Mouse (Mus musculus) MEL (cell line): ENCODE results near the gene E130114P18Rik. TPM values are rescaled to one million over a fixed set of nuclear protein-coding genes. Genes with fewer than 3 reads are reported as not detected.

Experiments
- DNase-seq: peaks from one replicate; pipeline ENCODE4 v3.0.0; 2011; ENCODE audit warnings: low read depth, low spot score
- H3K27ac ChIP-seq: 2 replicates; pipeline ENCODE4 v1.5.1; 2012; ENCODE audit warnings: low read depth, mild to moderate bottlenecking, control low read depth, low read length, moderate library complexity; ENCODE audit not compliant: control insufficient read depth
- H3K27me3 ChIP-seq, 2 experiments: fragments of 150-350 bp in 1 of 2; sonication (generic) in 1 of 2; 2 replicates each; pipeline ENCODE4 v1.6.1; 2012; ENCODE audit warnings: low read length in 2 of 2, mild to moderate bottlenecking in 2 of 2, improper control_type of control experiment in 1 of 2, moderate library complexity in 1 of 2; ENCODE audit not compliant: insufficient read depth in 2 of 2, control insufficient read depth in 1 of 2
- H3K36me3 ChIP-seq, 2 experiments: 2 replicates each; pipeline ENCODE4 v1.6.1; 2012 to 2014; ENCODE audit warnings: low read length in 2 of 2, improper control_type of control experiment in 1 of 2, inconsistent platforms in 1 of 2, mild to moderate bottlenecking in 1 of 2; ENCODE audit not compliant: insufficient read depth in 2 of 2, control insufficient read depth in 1 of 2
- H3K4me1 ChIP-seq, 2 experiments: fragments of 150-350 bp in 1 of 2; sonication (generic) in 1 of 2; 2 replicates each; pipeline ENCODE4 v1.6.1; 2012; ENCODE audit warnings: low read length in 2 of 2, improper control_type of control experiment in 1 of 2, mild to moderate bottlenecking in 1 of 2; ENCODE audit not compliant: insufficient read depth in 2 of 2, control insufficient read depth in 1 of 2
- H3K4me3 ChIP-seq, 2 experiments: fragments of 150-350 bp in 1 of 2; sonication (generic) in 1 of 2; 2 replicates each; pipeline ENCODE4 v1.5.1; 2012; ENCODE audit warnings: low read depth in 2 of 2, low read length in 2 of 2, mild to moderate bottlenecking in 2 of 2, moderate library complexity in 2 of 2, control low read depth in 1 of 2, improper control_type of control experiment in 1 of 2; ENCODE audit not compliant: control insufficient read depth in 1 of 2, insufficient read depth in 1 of 2
- H3K79me2 ChIP-seq: 2 replicates; pipeline ENCODE4 v1.6.1; 2012; ENCODE audit warnings: mild to moderate bottlenecking, low read length, moderate library complexity; ENCODE audit not compliant: control insufficient read depth, poor library complexity, insufficient read depth
- H3K9ac ChIP-seq: 2 replicates; pipeline ENCODE4 v1.6.1; 2012; ENCODE audit warnings: low read depth, mild to moderate bottlenecking, control low read depth, low read length, moderate library complexity; ENCODE audit not compliant: control insufficient read depth, poor library complexity, severe bottlenecking
- H3K9me3 ChIP-seq: fragments of 150-350 bp; sonication (generic); replicated peaks from 2 replicates; pipeline ENCODE4 v1.6.1; 2012; ENCODE audit warnings: mild to moderate bottlenecking, low read length, improper control_type of control experiment, moderate library complexity; ENCODE audit not compliant: insufficient read depth
- BHLHE40 ChIP-seq: IDR thresholded peaks from 2 replicates; pipeline ENCODE4 v1.6.1; 2012; ENCODE audit warnings: low read depth, mild to moderate bottlenecking, inconsistent platforms, low read length, improper control_type of control experiment, borderline replicate concordance
- CHD2 ChIP-seq: IDR thresholded peaks from 2 replicates; pipeline ENCODE4 v1.6.1; 2011; ENCODE audit warnings: low read length, improper control_type of control experiment
- ELF1 ChIP-seq: IDR thresholded peaks from 2 replicates; pipeline ENCODE4 v1.6.1; 2014; ENCODE audit warnings: low read depth, mild to moderate bottlenecking, inconsistent platforms, low read length, improper control_type of control experiment, moderate library complexity
- ETS1 ChIP-seq: IDR thresholded peaks from 2 replicates; pipeline ENCODE4 v1.6.1; 2012; ENCODE audit warnings: low read depth, mild to moderate bottlenecking, inconsistent platforms, low read length, improper control_type of control experiment, moderate library complexity
- GABPA ChIP-seq: IDR thresholded peaks from 2 replicates; pipeline ENCODE4 v1.6.1; 2012; ENCODE audit warnings: low read depth, mild to moderate bottlenecking, inconsistent platforms, low read length, improper control_type of control experiment, moderate library complexity
- JUND ChIP-seq: IDR thresholded peaks from 2 replicates; pipeline ENCODE4 v1.6.1; 2011; ENCODE audit warnings: low read depth, mild to moderate bottlenecking, improper control_type of control experiment, low read length
- KAT2A ChIP-seq: conservative IDR thresholded peaks from 2 replicates; pipeline ENCODE4 v1.6.1; 2012; ENCODE audit warnings: low read depth, low read length, improper control_type of control experiment, inconsistent platforms
- MAFK ChIP-seq: IDR thresholded peaks from 2 replicates; pipeline ENCODE4 v1.6.1; 2011; ENCODE audit warnings: low read depth, mild to moderate bottlenecking, low read length, improper control_type of control experiment, borderline replicate concordance
- MAX ChIP-seq: IDR thresholded peaks from 2 replicates; pipeline ENCODE4 v1.6.1; 2011; ENCODE audit warnings: low read length, improper control_type of control experiment
- MAZ ChIP-seq: IDR thresholded peaks from 2 replicates; pipeline ENCODE4 v1.6.1; 2012; ENCODE audit warnings: low read depth, mild to moderate bottlenecking, inconsistent platforms, low read length, improper control_type of control experiment
- MEF2A ChIP-seq: IDR thresholded peaks from 2 replicates; pipeline ENCODE4 v1.6.1; 2014; ENCODE audit warnings: low read depth, mild to moderate bottlenecking, inconsistent platforms, low read length, improper control_type of control experiment; ENCODE audit not compliant: poor library complexity, insufficient replicate concordance, severe bottlenecking; ENCODE audit errors: extremely low read depth
- MXI1 ChIP-seq: IDR thresholded peaks from 2 replicates; pipeline ENCODE4 v1.6.1; 2011; ENCODE audit warnings: mild to moderate bottlenecking, low read depth, low read length, improper control_type of control experiment
- MYB ChIP-seq: IDR thresholded peaks from 2 replicates; pipeline ENCODE4 v1.6.1; 2011; ENCODE audit warnings: mild to moderate bottlenecking, low read depth, low read length, improper control_type of control experiment
- NRF1 ChIP-seq: IDR thresholded peaks from 2 replicates; pipeline ENCODE4 v1.6.1; 2014; ENCODE audit warnings: low read depth, mild to moderate bottlenecking, inconsistent platforms, low read length, improper control_type of control experiment, moderate library complexity; ENCODE audit not compliant: poor library complexity, insufficient read depth, severe bottlenecking
- POLR2AphosphoS2 ChIP-seq: IDR thresholded peaks from 2 replicates; pipeline ENCODE4 v1.6.1; 2011; ENCODE audit warnings: low read length, improper control_type of control experiment
- POLR2AphosphoS5 ChIP-seq: IDR thresholded peaks from 2 replicates; pipeline ENCODE4 v1.6.1; 2012; ENCODE audit warnings: low read depth, borderline replicate concordance, mild to moderate bottlenecking, inconsistent platforms, low read length, moderate library complexity, mixed read lengths
- RCOR1 ChIP-seq: IDR thresholded peaks from 2 replicates; pipeline ENCODE4 v1.6.1; 2012; ENCODE audit warnings: low read depth, mild to moderate bottlenecking, inconsistent platforms, low read length, improper control_type of control experiment
- TAL1 ChIP-seq: IDR thresholded peaks from 2 replicates; pipeline ENCODE4 v1.6.1; 2012; ENCODE audit warnings: mild to moderate bottlenecking, inconsistent platforms, low read length, moderate library complexity, mixed read lengths
- TCF12 ChIP-seq: IDR thresholded peaks from 2 replicates; pipeline ENCODE4 v1.6.1; 2014; ENCODE audit warnings: low read depth, mild to moderate bottlenecking, inconsistent platforms, low read length, improper control_type of control experiment, moderate library complexity
- USF1 ChIP-seq: IDR thresholded peaks from 2 replicates; pipeline ENCODE4 v1.6.1; 2014; ENCODE audit warnings: low read depth, mild to moderate bottlenecking, inconsistent platforms, low read length, improper control_type of control experiment, moderate library complexity
- USF2 ChIP-seq, 2 experiments: IDR thresholded peaks; 2 replicates each; pipeline ENCODE4 v1.6.1; 2011 to 2012; ENCODE audit warnings: improper control_type of control experiment in 2 of 2, low read length in 2 of 2, borderline replicate concordance in 1 of 2, inconsistent platforms in 1 of 2, low read depth in 1 of 2, mild to moderate bottlenecking in 1 of 2; ENCODE audit not compliant: insufficient read depth in 1 of 2
- ZNF384 ChIP-seq: IDR thresholded peaks from 2 replicates; pipeline ENCODE4 v1.6.1; 2012; ENCODE audit warnings: low read depth, mild to moderate bottlenecking, inconsistent platforms, low read length, improper control_type of control experiment
- polyA plus RNA-seq, 2 experiments: library from polyadenylated mRNA; stranded (reverse) in 1 of 2; unstranded in 1 of 2; fragments of >175 nt in 1 of 2; fragments of >200 nt in 1 of 2; gene quantifications; 2 replicates each; pipeline versions ENCODE4 v1.2.1 to v1.2.4; 2012; ENCODE audit warnings: low replicate concordance in 2 of 2, low read depth in 1 of 2; ENCODE audit not compliant: insufficient read length in 2 of 2, insufficient read depth in 1 of 2, missing spikeins in 1 of 2
- total RNA-seq: library from RNA; depleted of rRNA; stranded (reverse); fragments of 300-350 nt; gene quantifications from 2 replicates; pipeline ENCODE4 v1.2.3, GENCODE M21; 2012

The E130114P18Rik gene
- total and polyA plus RNA-seq, 3 experiments = not detected

- no peak for TF ChIP-seq POLR2AphosphoS2
- TF ChIP-seq TCF12 = no peak
- no peak for TF ChIP-seq POLR2AphosphoS5
- TF ChIP-seq GABPA = no peak
- TF ChIP-seq RCOR1 = no peak
These were observed 105.4 kb downstream of the E130114P18Rik start (continued) for GRCm38 (mm10) chr4:97672501-97672900.

GRCm38 (mm10) chr4:97671911-97672310 is 106.0 kb downstream of the E130114P18Rik start:
- Histone ChIP-seq H3K36me3 (no peaks in the 10 kb centered on the region; a peak in 1 of 4 replicates), H3K27me3 (peaks cover 0 to 4% of the 10 kb centered on the region in 2 experiments; a peak in 3 of 4 replicates), H3K79me2 (no peaks in the 10 kb centered on the region), H3K9ac (no peak overlapping the region), H3K27ac (no peak overlapping the region), H3K4me3 (no peak overlapping the region), H3K9me3 (no peaks in the 10 kb centered on the region), H3K4me1 (peaks cover 0 to 7% of the 10 kb centered on the region in 2 experiments; a peak in 2 of 4 replicates)
- TF ChIP-seq KAT2A (no peak), ELF1 (no peak), USF2 (IDR thresholded peaks at IDR 0.05; ENCODE audit: borderline replicate concordance in 1 of 2, insufficient read depth in 1 of 2, low read depth in 1 of 2, low read length in 2 of 2) (no peak), POLR2AphosphoS2 (no peak), JUND (no peak), MAZ (no peak), RCOR1 (no peak), CHD2 (no peak), BHLHE40 (no peak), TAL1 (no peak), GABPA (no peak), MYB (no peak), ZNF384 (no peak), USF1 (no peak), NRF1 (no peak), MEF2A (no peak), MAFK (no peak), MXI1 (no peak), MAX (no peak), ETS1 (no peak)
- no peak for DNase-seq
